Mouse (Mus musculus): ENCODE results near the gene Fez1.

- TF ChIP-seq POLR2A (IDR thresholded peaks at IDR 0.05; ENCODE audit: low read depth, low read length): no peak
- TF ChIP-seq CTCF (IDR thresholded peaks at IDR 0.05; ENCODE audit: borderline replicate concordance, insufficient read depth, low read length): no peak
Measured at GRCm38 (mm10) chr9:36862576-36862975, 40.9 kb downstream of the Fez1 start.
